Mouse (Mus musculus): Measurements from ENCODE around the gene Hrh2. TPM values are rescaled to one million over a fixed set of nuclear protein-coding genes. Genes with fewer than 3 reads are reported as not detected.

Gene Hrh2
- polyA plus RNA-seq, 1 experiment = not detected

DNA sequence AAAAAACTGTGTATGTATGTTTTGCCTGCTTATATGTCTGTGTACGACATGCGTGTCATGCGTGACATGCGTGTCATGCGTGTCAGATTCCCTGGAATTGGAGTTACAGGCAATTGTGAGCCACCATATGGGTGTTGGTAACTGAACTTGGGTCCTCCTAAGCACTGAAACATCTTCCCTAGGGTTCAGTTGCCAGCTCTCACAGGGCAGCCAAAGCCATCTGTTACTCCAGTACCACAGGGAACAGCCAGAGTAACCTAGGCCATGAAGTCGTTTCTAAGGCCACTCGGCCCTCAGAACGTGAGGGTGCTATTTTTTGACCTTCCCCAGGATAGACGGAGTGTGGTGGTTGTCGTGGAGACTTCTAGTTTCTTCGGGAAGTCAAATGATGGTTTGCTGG, 32.2 kb upstream of the Hrh2 start:
- TF ChIP-seq POLR2A (IDR thresholded peaks at IDR 0.05; ENCODE audit: insufficient read depth, low read depth, low read length) (no peak), CTCF (IDR thresholded peaks at IDR 0.05; ENCODE audit: insufficient read depth, low read depth, low read length) (no peak)
- 85% methylated on average over 11 of the region's 11 CpGs for WGBS
- H3K4me3 ChIP-seq (ENCODE audit: insufficient read depth, low read depth, low read length) = no peak overlapping the region
- no peak overlapping the region for H3K27ac ChIP-seq (ENCODE audit: insufficient read depth, low read depth, low read length)
- peaks cover 6% of the 10 kb centered on the region for H3K4me1 ChIP-seq (ENCODE audit: control insufficient read depth, insufficient read depth, low read length)

DNA sequence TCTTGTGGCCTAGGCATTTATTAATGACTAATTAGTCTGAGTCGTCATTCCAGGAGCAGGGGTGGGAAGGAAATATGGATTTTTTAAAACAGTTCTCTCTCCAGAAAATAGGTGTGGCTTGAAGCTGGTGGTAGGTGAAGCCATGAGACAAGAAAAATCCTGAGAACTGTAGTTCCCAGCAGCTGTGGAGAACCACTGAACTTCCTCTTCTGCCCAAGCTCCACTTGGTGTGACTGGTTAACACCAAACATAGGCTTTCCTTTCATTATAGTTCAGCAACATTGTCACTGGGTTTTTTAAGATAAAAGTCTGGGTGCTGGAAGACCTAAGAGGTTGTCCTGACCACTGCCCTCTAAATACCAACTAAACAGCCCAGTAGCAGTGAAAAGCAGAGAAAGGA, 31.4 kb upstream of the Hrh2 start:
- no peak overlapping the region for H3K27ac ChIP-seq (ENCODE audit: insufficient read depth, low read depth, low read length)
- 30% methylated on average over 1 of the region's 1 CpGs for WGBS
- no peak overlapping the region for H3K4me3 ChIP-seq (ENCODE audit: insufficient read depth, low read depth, low read length)
- peaks cover 10% of the 10 kb centered on the region for H3K4me1 ChIP-seq (ENCODE audit: control insufficient read depth, insufficient read depth, low read length)
- no peak for TF ChIP-seq POLR2A (IDR thresholded peaks at IDR 0.05; ENCODE audit: insufficient read depth, low read depth, low read length)
- no peak for TF ChIP-seq CTCF (IDR thresholded peaks at IDR 0.05; ENCODE audit: insufficient read depth, low read depth, low read length)

DNA sequence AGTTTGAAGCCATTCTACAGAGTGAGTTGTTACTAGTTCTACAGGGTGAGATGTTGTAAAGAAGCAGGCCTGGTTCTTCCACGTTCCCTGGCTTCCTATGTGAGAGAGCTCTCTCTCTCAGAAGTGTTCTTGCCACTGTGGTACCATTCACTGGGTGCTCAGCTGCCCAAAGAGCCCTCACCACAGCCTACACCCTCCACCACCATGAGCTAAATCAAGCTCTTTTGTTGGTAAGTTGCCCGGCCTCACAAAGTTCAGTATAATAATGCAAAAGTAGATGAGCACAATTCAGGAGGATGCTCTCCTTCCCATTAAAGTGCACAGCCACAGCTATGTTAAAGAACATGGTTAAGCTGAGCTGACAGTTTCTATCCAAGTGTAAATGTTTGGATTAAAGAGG, 30.4 kb upstream of the Hrh2 start:
- H3K4me1 ChIP-seq (ENCODE audit: control insufficient read depth, insufficient read depth, low read length) = peaks cover 13% of the 10 kb centered on the region
- 87% methylated on average over 2 of the region's 2 CpGs for WGBS
- no peak overlapping the region for H3K4me3 ChIP-seq (ENCODE audit: insufficient read depth, low read depth, low read length)
- no peak for TF ChIP-seq CTCF (IDR thresholded peaks at IDR 0.05; ENCODE audit: insufficient read depth, low read depth, low read length)
- TF ChIP-seq POLR2A (IDR thresholded peaks at IDR 0.05; ENCODE audit: insufficient read depth, low read depth, low read length) = no peak
- H3K27ac ChIP-seq (ENCODE audit: insufficient read depth, low read depth, low read length) = no peak overlapping the region

DNA sequence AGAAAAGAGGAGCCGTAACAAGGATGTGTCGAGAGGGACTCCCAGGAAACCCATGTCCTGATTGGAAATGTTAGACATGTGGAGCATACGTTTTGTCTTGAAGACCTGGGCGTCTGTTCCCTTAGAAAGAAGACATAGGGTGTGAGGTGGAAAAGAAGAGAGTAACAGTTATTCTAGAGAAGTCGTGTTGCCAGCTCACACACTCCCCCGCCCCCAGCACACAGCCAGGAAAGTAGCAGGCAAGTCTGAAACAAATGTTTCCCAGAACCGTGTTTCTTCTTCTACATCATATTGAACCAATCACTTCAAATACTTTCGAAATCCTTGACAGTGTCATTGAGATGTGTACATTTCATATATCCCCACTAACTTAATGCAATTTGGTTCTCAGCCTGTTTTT, 28.6 kb upstream of the Hrh2 start:
- Histone ChIP-seq H3K4me3 (ENCODE audit: insufficient read depth, low read depth, low read length) (no peak overlapping the region), H3K27ac (ENCODE audit: insufficient read depth, low read depth, low read length) (no peak overlapping the region), H3K4me1 (ENCODE audit: control insufficient read depth, insufficient read depth, low read length) (peaks cover 13% of the 10 kb centered on the region)
- WGBS = 63% methylated on average over 8 of the region's 8 CpGs
- TF ChIP-seq POLR2A (IDR thresholded peaks at IDR 0.05; ENCODE audit: insufficient read depth, low read depth, low read length) = no peak
- TF ChIP-seq CTCF (IDR thresholded peaks at IDR 0.05; ENCODE audit: insufficient read depth, low read depth, low read length) = no peak

DNA sequence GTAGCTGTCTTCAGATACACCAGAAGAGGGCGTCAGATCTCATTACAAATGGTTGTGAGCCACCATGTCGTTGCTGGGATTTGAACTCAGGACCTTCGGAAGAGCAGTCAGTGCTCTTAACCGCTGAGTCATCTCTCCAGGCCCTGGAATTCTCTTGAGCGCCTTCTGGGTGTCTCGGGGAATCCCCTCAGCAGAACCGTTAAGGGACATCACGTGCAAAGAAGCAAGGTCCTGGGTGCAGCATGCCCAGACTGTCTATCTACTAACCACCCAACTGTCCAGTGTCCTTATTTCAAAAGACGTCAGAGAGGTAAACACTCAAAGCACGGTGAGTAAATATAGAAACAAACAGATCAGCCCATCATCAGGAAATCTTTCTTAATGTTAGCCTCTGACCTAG, 27.5 kb upstream of the Hrh2 start:
- Histone ChIP-seq H3K27ac (ENCODE audit: insufficient read depth, low read depth, low read length) (no peak overlapping the region), H3K4me3 (ENCODE audit: insufficient read depth, low read depth, low read length) (no peak overlapping the region), H3K4me1 (ENCODE audit: control insufficient read depth, insufficient read depth, low read length) (peaks cover 16% of the 10 kb centered on the region)
- WGBS = 86% methylated on average over 10 of the region's 10 CpGs
- TF ChIP-seq CTCF (IDR thresholded peaks at IDR 0.05; ENCODE audit: insufficient read depth, low read depth, low read length) (no peak), POLR2A (IDR thresholded peaks at IDR 0.05; ENCODE audit: insufficient read depth, low read depth, low read length) (no peak)

DNA sequence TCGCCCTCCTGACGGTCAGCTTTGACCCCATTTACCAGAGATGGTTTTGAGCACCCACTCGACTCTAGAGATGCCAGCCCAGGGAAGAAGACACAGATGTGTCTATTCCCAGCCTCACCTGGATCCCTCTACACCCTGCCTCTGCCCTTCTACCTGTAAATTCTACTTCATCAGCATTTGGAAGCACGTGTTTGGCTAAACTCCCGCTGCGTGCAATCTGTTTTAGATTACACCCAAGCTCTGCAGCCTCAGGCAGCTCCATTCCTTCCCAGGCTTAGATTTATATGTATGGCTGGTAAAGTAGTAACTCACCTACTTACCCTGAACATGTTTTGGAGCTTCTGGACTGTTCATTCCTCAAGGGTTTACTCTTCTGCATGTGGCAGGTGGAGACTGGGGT, 26.9 kb upstream of the Hrh2 start:
- Histone ChIP-seq H3K4me1 (ENCODE audit: control insufficient read depth, insufficient read depth, low read length) (peaks cover 16% of the 10 kb centered on the region), H3K4me3 (ENCODE audit: insufficient read depth, low read depth, low read length) (no peak overlapping the region), H3K27ac (ENCODE audit: insufficient read depth, low read depth, low read length) (peak overlapping the region; percentile 76)
- 73% methylated on average over 6 of the region's 6 CpGs for WGBS
- TF ChIP-seq CTCF (IDR thresholded peaks at IDR 0.05; ENCODE audit: insufficient read depth, low read depth, low read length) (no peak), POLR2A (IDR thresholded peaks at IDR 0.05; ENCODE audit: insufficient read depth, low read depth, low read length) (no peak)

DNA sequence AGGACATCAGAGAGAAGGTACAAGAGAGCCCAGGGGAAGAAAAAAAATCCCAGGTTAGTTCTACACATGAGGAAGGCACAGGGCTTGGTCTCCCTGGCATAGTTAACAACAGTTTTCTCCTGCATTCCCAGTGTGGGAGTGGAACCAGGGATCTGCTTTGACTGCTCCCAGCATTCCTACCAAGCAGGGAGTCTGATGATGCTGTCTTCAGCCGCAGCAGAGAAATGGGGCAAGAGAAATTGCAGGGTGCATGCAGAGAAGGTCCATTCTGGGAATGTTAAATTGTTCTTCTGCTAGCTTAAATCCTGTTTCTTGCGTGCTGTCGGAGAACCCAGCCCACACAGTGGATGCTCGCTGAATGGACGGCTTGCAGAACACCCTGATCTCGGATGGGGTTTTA, 26.2 kb upstream of the Hrh2 start:
- peak overlapping the region; percentile 76 for H3K27ac ChIP-seq (ENCODE audit: insufficient read depth, low read depth, low read length)
- no peak overlapping the region for H3K4me3 ChIP-seq (ENCODE audit: insufficient read depth, low read depth, low read length)
- no peak for TF ChIP-seq POLR2A (IDR thresholded peaks at IDR 0.05; ENCODE audit: insufficient read depth, low read depth, low read length)
- no peak for TF ChIP-seq CTCF (IDR thresholded peaks at IDR 0.05; ENCODE audit: insufficient read depth, low read depth, low read length)
- 31% methylated on average over 6 of the region's 6 CpGs for WGBS
- peaks cover 18% of the 10 kb centered on the region for H3K4me1 ChIP-seq (ENCODE audit: control insufficient read depth, insufficient read depth, low read length)

DNA sequence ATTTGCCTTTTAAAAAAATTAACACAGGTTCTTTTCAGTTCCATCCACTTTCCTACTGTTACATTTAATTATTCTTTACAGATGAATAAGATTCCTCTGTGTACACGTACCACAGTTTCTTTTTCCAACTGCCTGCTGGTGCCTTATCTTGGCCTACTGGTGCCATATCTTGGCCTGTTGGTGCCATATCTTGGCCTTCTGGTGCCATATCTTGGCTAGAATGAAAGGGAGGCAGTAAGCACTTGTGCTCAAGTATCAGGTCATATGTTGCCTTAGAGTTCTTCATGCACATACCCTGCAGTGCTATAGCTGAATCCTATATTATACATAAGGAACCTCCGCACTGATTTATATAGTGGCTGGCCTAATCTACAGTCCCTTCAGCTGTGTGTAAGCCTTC, 24.9 kb upstream of the Hrh2 start:
- no peak overlapping the region for H3K27ac ChIP-seq (ENCODE audit: insufficient read depth, low read depth, low read length)
- H3K4me3 ChIP-seq (ENCODE audit: insufficient read depth, low read depth, low read length) = no peak overlapping the region
- peaks cover 30% of the 10 kb centered on the region for H3K4me1 ChIP-seq (ENCODE audit: control insufficient read depth, insufficient read depth, low read length)
- TF ChIP-seq CTCF (IDR thresholded peaks at IDR 0.05; ENCODE audit: insufficient read depth, low read depth, low read length) = no peak
- no peak for TF ChIP-seq POLR2A (IDR thresholded peaks at IDR 0.05; ENCODE audit: insufficient read depth, low read depth, low read length)
- 91% methylated on average over 2 of the region's 2 CpGs for WGBS

DNA sequence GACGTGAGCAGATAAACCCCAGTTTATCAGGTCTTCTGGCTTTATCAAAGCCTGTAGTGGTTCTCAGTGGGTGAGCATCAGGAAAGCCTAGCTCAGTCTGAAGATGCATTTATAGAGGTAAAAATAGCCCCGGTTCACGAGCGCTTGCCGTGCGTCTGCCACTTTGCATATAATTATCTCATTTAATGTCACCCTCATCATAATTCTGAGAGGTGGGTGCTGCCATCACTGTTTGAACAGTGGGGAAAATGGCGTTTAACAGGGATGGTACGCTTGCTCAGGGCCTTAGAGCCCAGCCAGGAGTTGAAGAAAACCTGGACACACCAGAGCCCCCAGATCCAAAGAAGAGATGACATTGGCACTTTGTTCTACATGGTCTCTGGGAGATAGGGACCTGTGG, 23.3 kb upstream of the Hrh2 start:
- WGBS = 56% methylated on average over 8 of the region's 8 CpGs

DNA sequence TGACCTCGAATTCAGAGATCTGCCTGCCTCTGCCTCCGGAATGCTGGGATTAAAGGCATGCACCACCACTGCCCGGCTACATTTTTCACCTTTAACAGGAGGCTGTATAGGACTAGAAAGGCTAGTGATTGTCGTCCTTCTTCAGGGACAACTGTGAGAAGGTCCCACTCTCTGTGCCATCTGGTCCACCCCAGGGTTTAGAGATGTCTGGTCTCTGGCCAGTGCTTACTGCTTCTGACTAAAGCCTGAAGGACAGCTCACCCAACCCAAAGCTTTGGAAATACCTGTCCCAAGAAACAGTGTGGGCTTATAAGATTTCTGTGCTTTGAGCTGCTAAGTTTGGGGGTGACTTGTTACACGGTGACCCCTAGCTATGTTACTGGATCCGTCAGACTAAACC, 21.6 kb upstream of the Hrh2 start:
- Histone ChIP-seq H3K27ac (ENCODE audit: insufficient read depth, low read depth, low read length) (no peak overlapping the region), H3K4me1 (ENCODE audit: control insufficient read depth, insufficient read depth, low read length) (peaks cover 28% of the 10 kb centered on the region), H3K4me3 (ENCODE audit: insufficient read depth, low read depth, low read length) (no peak overlapping the region)
- TF ChIP-seq POLR2A (IDR thresholded peaks at IDR 0.05; ENCODE audit: insufficient read depth, low read depth, low read length) (no peak), CTCF (IDR thresholded peaks at IDR 0.05; ENCODE audit: insufficient read depth, low read depth, low read length) (no peak)
- 91% methylated on average over 6 of the region's 6 CpGs for WGBS

More for the DNA sequence above, 23.3 kb upstream of the Hrh2 start:
- H3K4me3 ChIP-seq (ENCODE audit: insufficient read depth, low read depth, low read length) = no peak overlapping the region
- no peak overlapping the region for H3K27ac ChIP-seq (ENCODE audit: insufficient read depth, low read depth, low read length)
- no peak for TF ChIP-seq POLR2A (IDR thresholded peaks at IDR 0.05; ENCODE audit: insufficient read depth, low read depth, low read length)
- TF ChIP-seq CTCF (IDR thresholded peaks at IDR 0.05; ENCODE audit: insufficient read depth, low read depth, low read length) = no peak
- H3K4me1 ChIP-seq (ENCODE audit: control insufficient read depth, insufficient read depth, low read length) = peaks cover 28% of the 10 kb centered on the region
